21 mouse cellular contexts compared by ENCODE assay signal in the genomic region with DNA sequence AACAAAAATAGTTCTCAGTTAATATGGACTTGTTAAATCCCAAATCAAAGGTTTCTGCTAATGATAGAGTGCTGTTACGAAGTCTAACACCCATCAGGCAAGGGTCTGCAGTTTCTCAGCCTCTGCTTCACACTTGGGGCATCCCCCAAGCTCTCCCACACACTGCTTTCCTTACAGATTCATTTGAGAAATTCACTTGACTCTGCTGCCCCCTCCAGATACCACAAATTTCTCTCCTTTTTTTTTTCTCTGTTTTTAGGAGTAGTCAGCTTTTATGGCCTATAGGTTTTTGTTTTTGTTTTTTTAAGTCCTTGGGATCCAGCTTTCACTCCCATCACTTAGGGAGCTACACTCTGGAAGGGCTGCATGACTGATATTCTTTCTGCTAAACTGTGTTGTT.
DNase-seq lines count a peak whose midpoint lies in the region; ATAC-seq and TF ChIP-seq lines count a peak whose summit lies in the region.
"Had no signal": no experiment of that assay in that cellular context is flagged by ENCODE, and none has a peak within 500 bp of the region (broad histone marks: within the 10 kb centered on the region; RNA-seq: fewer than 3 reads in every experiment).

No protein-coding gene starts in this region.

- 50% methylated on average over 1 of the region's 1 CpGs for WGBS in embryonic facial prominence, embryonic 11.5 days
- WGBS in embryonic facial prominence, embryonic 10.5 days = 49% methylated on average over 1 of the region's 1 CpGs
- 48% methylated on average over 1 of the region's 1 CpGs for WGBS in embryonic facial prominence, embryonic 14.5 days

- TF ChIP-seq RAD21 in CH12.LX (IDR thresholded peaks at IDR 0.05; ENCODE audit: low read depth, low read length) = peak; percentile 10

- TF ChIP-seq POLR2A in CH12.LX (IDR thresholded peaks at IDR 0.05; ENCODE audit: low read depth, low read length) = no peak

- no peaks in the 10 kb centered on the region for H3K79me2 ChIP-seq in CH12.LX (replicated peaks; ENCODE audit: control insufficient read depth, extremely low read depth, insufficient read depth, poor library complexity, severe bottlenecking)

- no peaks in the 10 kb centered on the region for H3K9me3 ChIP-seq in embryonic facial prominence, embryonic 11.5 days (replicated peaks; ENCODE audit: control insufficient read depth, low read length)
- no peaks in the 10 kb centered on the region for H3K9me3 ChIP-seq in embryonic facial prominence, embryonic 10.5 days
- H3K9me3 ChIP-seq in CH12.LX (replicated peaks; ENCODE audit: low read length) = peaks cover 32% of the 10 kb centered on the region
- no peaks in the 10 kb centered on the region for H3K9me3 ChIP-seq in embryonic facial prominence, embryonic 14.5 days (ENCODE audit: control insufficient read depth, low read length)
- H3K9me3 ChIP-seq: embryonic facial prominence, embryonic 12.5 days; forebrain, embryonic 12.5 days; heart, embryonic 13.5 days; hindbrain, embryonic 12.5 days had no signal

- no peak for TF ChIP-seq EP300 in CH12.LX (IDR thresholded peaks at IDR 0.05; ENCODE audit: low read length)

- H3K27me3 ChIP-seq in embryonic facial prominence, embryonic 11.5 days (ENCODE audit: control insufficient read depth, insufficient read depth, low read length) = no peaks in the 10 kb centered on the region
- no peaks in the 10 kb centered on the region for H3K27me3 ChIP-seq in embryonic facial prominence, embryonic 10.5 days (replicated peaks; ENCODE audit: low read depth, poor library complexity, severe bottlenecking)
- H3K27me3 ChIP-seq in CH12.LX (replicated peaks) = no peaks in the 10 kb centered on the region
- no peaks in the 10 kb centered on the region for H3K27me3 ChIP-seq in embryonic facial prominence, embryonic 14.5 days (replicated peaks; ENCODE audit: control insufficient read depth, insufficient read depth, low read length)
- H3K27me3 ChIP-seq: forebrain, embryonic 12.5 days; heart, embryonic 13.5 days had no signal

- 0 out of 2 replicates have a peak, but pooled peaks have one; percentile 11 for TF ChIP-seq CTCF in layer of hippocampus, adult 2 months (conservative IDR thresholded peaks at IDR 0.05)
- TF ChIP-seq CTCF in CH12.LX (conservative IDR thresholded peaks at IDR 0.05 in 1 of 2, IDR thresholded peaks at IDR 0.05 in 1 of 2; ENCODE audit: low read depth in 2 of 2, low read length in 2 of 2) = peak in 1 of 2 experiments; percentile 17; a peak in 1 of 4 replicates

- H3K27ac ChIP-seq in embryonic facial prominence, embryonic 11.5 days (replicated peaks; ENCODE audit: low read depth, low read length) = no peak overlapping the region
- H3K27ac ChIP-seq in embryonic facial prominence, embryonic 10.5 days (replicated peaks) = no peak overlapping the region
- no peak overlapping the region for H3K27ac ChIP-seq in layer of hippocampus, adult 2 months
- H3K27ac ChIP-seq in CH12.LX (ENCODE audit: insufficient read depth, low read depth) = no peak overlapping the region
- no peak overlapping the region for H3K27ac ChIP-seq in embryonic facial prominence, embryonic 14.5 days (replicated peaks; ENCODE audit: low read depth, low read length)
- H3K27ac ChIP-seq: embryonic facial prominence, embryonic 12.5 days; forebrain, embryonic 12.5 days; gastrocnemius, adult 2 months; heart, embryonic 13.5 days; hindbrain, embryonic 12.5 days had no signal

- dilution Hi-C loops in CH12.LX (cut with MboI; ENCODE audit: extremely low pct_ligation_motif_present, extremely low pct_unique_long_range_greater_than_20kb, low sequenced_read_pairs) = no loop called here

- no peaks in the 10 kb centered on the region for H3K36me3 ChIP-seq in embryonic facial prominence, embryonic 11.5 days (replicated peaks; ENCODE audit: control insufficient read depth, insufficient read depth, low read depth, low read length)
- no peaks in the 10 kb centered on the region for H3K36me3 ChIP-seq in embryonic facial prominence, embryonic 10.5 days (replicated peaks)
- H3K36me3 ChIP-seq in CH12.LX (replicated peaks in 1 of 2; ENCODE audit: control insufficient read depth in 1 of 2, insufficient read depth in 1 of 2, low read length in 1 of 2) = no peaks in the 10 kb centered on the region
- no peaks in the 10 kb centered on the region for H3K36me3 ChIP-seq in embryonic facial prominence, embryonic 14.5 days (ENCODE audit: control insufficient read depth, insufficient read depth, low read length)
- H3K36me3 ChIP-seq: embryonic facial prominence, embryonic 12.5 days; forebrain, embryonic 12.5 days; heart, embryonic 13.5 days; hindbrain, embryonic 12.5 days had no signal

- H3K9ac ChIP-seq in embryonic facial prominence, embryonic 11.5 days (replicated peaks; ENCODE audit: low read length) = no peak overlapping the region
- no peak overlapping the region for H3K9ac ChIP-seq in CH12.LX (ENCODE audit: insufficient read depth, low read depth)
- H3K9ac ChIP-seq in embryonic facial prominence, embryonic 14.5 days (ENCODE audit: low read depth, low read length) = no peak overlapping the region
- H3K9ac ChIP-seq: embryonic facial prominence, embryonic 12.5 days; forebrain, embryonic 12.5 days; heart, embryonic 13.5 days; hindbrain, embryonic 12.5 days had no signal

- DNase-seq in embryonic facial prominence, embryonic 11.5 days (ENCODE audit: low spot score) = peak; percentile 11
- no peak for DNase-seq in embryonic facial prominence, embryonic 10.5 days (ENCODE audit: low spot score)
- DNase-seq in layer of hippocampus, adult 2 months (ENCODE audit: low spot score in 2 of 2) = no peak
- DNase-seq in layer of hippocampus, adult 9-10 months (ENCODE audit: low spot score) = no peak
- DNase-seq in CH12.LX (ENCODE audit: extremely low read depth) = no peak
- peak; percentile 7 for DNase-seq in embryonic facial prominence, embryonic 14.5 days (ENCODE audit: low spot score)
- no peak for DNase-seq in gastrocnemius, postnatal 10 days
- DNase-seq: adrenal gland, postnatal 10 days; cerebellum, adult 11-12 months; cerebellum, adult 9-10 months; cerebellum, postnatal 25 days; gastrocnemius, adult 2 months; gastrocnemius, postnatal 36 days; heart, adult 11 months; heart, postnatal 36 days had no signal

- H3K4me2 ChIP-seq in embryonic facial prominence, embryonic 11.5 days (ENCODE audit: low read depth, low read length) = no peak overlapping the region
- no peak overlapping the region for H3K4me2 ChIP-seq in CH12.LX (ENCODE audit: insufficient read depth, low read depth, poor library complexity, severe bottlenecking)
- H3K4me2 ChIP-seq in embryonic facial prominence, embryonic 14.5 days (ENCODE audit: low read depth, low read length) = no peak overlapping the region
- H3K4me2 ChIP-seq: embryonic facial prominence, embryonic 12.5 days; forebrain, embryonic 12.5 days; heart, embryonic 13.5 days; hindbrain, embryonic 12.5 days had no signal

- no peak overlapping the region for H3K4me3 ChIP-seq in embryonic facial prominence, embryonic 11.5 days (ENCODE audit: low read depth, low read length)
- H3K4me3 ChIP-seq in embryonic facial prominence, embryonic 10.5 days = no peak overlapping the region
- no peak overlapping the region for H3K4me3 ChIP-seq in layer of hippocampus, adult 2 months
- no peak overlapping the region for H3K4me3 ChIP-seq in CH12.LX (replicated peaks in 1 of 3; ENCODE audit: low read depth in 2 of 3, low read length in 2 of 3, poor library complexity in 1 of 3)
- no peak overlapping the region for H3K4me3 ChIP-seq in embryonic facial prominence, embryonic 14.5 days (ENCODE audit: low read depth, low read length)
- H3K4me3 ChIP-seq: embryonic facial prominence, embryonic 12.5 days; forebrain, embryonic 12.5 days; gastrocnemius, adult 2 months; heart, embryonic 13.5 days; hindbrain, embryonic 12.5 days had no signal

- no peak for ATAC-seq in embryonic facial prominence, embryonic 11.5 days (replicated peaks; ENCODE audit: insufficient number of reproducible peaks, low FRiP score, low TSS enrichment, low read depth)
- ATAC-seq in embryonic facial prominence, embryonic 14.5 days (ENCODE audit: low read depth) = no peak
- no peak for ATAC-seq in inflammation-experienced regulatory T-cells, adult 6 months
- ATAC-seq: hindbrain, embryonic 16.5 days had no signal

- H3K4me1 ChIP-seq in embryonic facial prominence, embryonic 11.5 days (ENCODE audit: control insufficient read depth, insufficient read depth, low read length) = no peaks in the 10 kb centered on the region
- H3K4me1 ChIP-seq in embryonic facial prominence, embryonic 10.5 days = peaks cover 8% of the 10 kb centered on the region
- no peaks in the 10 kb centered on the region for H3K4me1 ChIP-seq in CH12.LX (ENCODE audit: control insufficient read depth in 1 of 2, insufficient read depth in 2 of 2)
- H3K4me1 ChIP-seq in embryonic facial prominence, embryonic 14.5 days (ENCODE audit: control insufficient read depth, insufficient read depth, low read length) = no peaks in the 10 kb centered on the region; the same call in 1 of the 2 replicates

- in situ Hi-C loops in CH12.LX (cut with MboI; ENCODE audit: low pct_ligation_motif_present, low pct_unique_long_range_greater_than_20kb, low sequenced_read_pairs) = no loop called here

TF ChIP-seq in CH12.LX, 34 proteins besides CTCF, POLR2A, EP300 and RAD21:
- TF ChIP-seq ZNF384 (IDR thresholded peaks at IDR 0.05; ENCODE audit: low read depth, low read length) (peak; percentile 47; the same call in 1 of the 2 replicates), ZKSCAN1 (IDR thresholded peaks at IDR 0.05; ENCODE audit: borderline replicate concordance, low read depth, low read length) (no peak), NELFE (IDR thresholded peaks at IDR 0.05; ENCODE audit: low read depth, low read length) (no peak), RCOR1 (conservative IDR thresholded peaks at IDR 0.05; ENCODE audit: low read depth, low read length) (no peak), SMC3 (IDR thresholded peaks at IDR 0.05; ENCODE audit: low read depth, low read length) (no peak)
TF ChIP-seq in CH12.LX: peak in this region for 1.

Comparison
In these comparisons a context has a peak if more than half of its experiments do, and no peak if none do; other contexts are left out.
1. DNase-seq: peak in embryonic facial prominence, embryonic 11.5 days (single experiment) and embryonic facial prominence, embryonic 14.5 days (single experiment); none in embryonic facial prominence, embryonic 10.5 days (single experiment), layer of hippocampus, adult 2 months (0 of 2), layer of hippocampus, adult 9-10 months (single experiment), CH12.LX (single experiment) and gastrocnemius, postnatal 10 days (single experiment).